Mouse (Mus musculus) embryo, embryonic 11.5 days (tissue): ENCODE measurements around the gene Fmod.

Experiments
- DNase-seq: peaks from one replicate; pipeline ENCODE4 v3.0.0-alpha.2; 2012; ENCODE audit warnings: low read depth, low spot score

Fmod gene

DNA sequence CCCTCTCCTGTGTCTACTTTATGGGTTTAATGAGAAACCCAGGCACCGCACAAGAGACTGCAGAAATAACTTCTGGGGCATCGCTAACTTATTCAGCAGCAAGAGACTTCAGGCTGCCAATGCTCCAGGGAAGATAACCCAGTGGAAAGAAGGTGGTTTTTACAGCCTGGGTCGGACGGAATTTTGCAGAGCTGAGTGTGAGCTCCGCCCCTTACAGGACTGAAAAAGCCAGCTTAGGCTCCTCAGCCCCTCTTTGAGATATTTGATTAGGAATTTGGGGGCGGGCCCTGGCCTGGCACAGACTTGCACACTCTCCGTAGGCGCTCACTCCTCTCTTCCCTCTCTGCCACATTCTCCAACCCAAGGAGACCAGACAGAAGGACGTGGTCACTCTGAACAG, at the start of gene Fmod:
Gene Fmod, plus strand, starts transcription at position 83 of the 400 bp plus-strand sequence.
- DNase-seq: no peak

DNA sequence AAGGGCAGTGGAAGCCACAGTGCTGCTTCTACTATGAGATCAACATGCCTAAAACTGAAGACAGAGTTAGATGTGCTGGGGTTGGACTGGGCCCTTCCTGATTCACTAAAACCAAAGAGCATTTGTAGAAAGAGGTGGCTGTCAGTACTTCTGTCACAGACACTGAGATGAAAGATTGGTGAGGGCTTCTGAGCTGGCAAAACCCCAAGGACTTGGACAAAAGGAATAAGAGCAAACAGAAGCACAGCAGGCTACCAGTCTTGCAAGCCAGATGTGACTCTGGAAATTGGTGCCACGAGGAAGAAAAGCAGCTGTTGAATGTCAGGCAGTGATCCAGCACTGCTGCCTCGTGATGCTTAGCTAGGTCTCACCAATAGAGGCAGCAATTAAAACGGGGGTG, 48.2 kb upstream of the Fmod start:
- DNase-seq: no peak

DNA sequence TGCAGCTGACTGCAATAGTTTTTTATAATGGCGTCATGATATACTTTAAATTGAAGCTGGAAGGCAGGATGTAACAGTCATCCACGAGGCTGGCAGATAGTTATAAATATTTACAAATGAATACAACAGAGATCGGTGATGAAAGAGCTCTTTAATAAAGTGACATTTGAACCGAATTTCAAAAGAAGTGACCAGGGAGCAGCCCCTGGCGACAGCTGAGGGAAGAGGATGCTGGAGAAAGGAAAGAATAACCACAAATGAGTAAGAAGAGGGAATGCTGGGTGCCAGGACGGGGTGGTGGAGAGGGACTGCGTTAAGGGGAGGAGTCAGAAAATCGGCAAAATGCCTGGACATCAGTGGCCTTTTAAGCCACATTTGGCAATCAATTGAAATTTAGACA, 45.8 kb upstream of the Fmod start:
- no peak for DNase-seq

DNA sequence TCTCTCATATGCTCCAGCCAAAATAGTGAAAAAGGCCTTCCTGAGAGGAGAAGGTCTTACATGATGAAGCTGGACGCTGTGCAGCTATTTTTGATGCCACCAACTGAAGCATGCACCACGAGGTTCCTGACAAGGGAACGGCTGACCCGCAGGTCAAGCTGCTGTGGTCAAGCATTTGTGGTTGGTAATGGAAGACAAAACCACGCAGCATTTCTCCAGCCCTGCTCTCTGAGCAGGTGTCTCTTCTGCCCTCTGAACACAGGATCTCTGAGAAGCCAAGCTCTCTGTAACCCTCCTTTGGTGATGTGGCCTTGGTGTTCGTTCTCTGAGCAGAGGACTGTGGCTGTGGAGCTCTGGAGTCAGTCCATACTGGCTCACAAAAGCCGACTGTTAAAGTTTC, 31.6 kb upstream of the Fmod start:
- no peak for DNase-seq

DNA sequence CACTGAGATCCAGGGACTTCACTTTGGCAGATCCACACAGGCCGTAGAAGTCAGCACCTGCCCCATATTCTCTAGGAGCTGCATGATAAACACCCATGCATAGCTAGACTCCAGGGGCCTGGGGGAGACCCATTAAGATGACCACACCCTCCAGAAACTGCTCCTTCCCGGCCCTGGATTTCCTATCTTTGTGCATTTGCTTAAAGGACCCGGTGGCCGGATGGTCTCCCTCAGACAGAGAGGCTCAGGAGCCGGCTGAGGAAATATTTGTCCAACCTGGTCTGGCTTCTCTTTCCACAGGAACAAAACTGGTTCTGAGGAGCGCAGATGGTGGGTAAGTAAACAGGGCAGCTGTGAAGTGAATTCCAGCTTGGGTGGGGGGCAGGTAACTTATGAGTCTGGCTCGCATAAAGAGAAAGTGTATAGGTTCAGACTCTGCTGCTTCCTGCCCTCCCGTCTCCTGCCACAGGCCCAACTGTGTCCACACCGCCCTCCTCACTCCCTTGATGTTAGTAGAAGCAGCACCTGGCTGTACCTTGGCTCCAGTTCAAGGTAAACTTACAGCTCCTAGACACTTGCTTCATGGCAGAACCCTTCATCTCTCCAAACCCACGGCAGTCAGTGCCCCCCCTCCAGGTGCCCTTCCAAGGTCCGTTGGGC, 30.8 kb upstream of the Fmod start:
- no peak for DNase-seq

DNA sequence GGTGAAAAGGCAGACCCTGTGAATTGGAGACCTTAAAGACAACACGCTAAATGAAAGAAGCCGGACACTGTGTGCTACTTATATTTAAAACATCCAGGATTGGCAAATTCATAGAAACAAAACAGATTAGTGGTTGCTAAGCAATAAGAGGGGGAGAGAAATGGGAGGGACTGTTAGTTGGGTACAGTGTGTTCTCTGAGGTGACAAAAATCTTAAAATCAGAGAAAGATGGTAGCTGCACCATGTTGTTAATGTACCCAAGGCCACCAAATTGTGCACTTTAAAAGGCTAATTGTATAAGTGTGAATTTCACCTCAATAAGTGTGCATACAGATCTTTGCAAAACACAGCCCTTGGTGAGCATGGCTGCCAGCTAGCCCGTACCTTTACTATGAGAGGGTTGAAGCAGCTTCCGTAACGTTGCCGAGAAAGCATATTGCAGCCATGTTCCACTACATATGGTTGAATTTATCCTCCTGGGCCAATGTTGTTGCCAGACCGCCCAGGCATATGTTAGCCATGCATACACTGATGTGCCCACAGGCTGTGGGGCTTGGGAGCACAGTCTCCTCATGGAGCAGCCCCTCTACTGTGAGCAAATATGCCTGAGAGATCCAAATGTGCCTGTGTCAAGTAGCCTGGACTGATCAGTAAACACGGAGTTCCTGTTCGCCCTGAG, 12.6 kb upstream of the Fmod start:
- no peak for DNase-seq

DNA sequence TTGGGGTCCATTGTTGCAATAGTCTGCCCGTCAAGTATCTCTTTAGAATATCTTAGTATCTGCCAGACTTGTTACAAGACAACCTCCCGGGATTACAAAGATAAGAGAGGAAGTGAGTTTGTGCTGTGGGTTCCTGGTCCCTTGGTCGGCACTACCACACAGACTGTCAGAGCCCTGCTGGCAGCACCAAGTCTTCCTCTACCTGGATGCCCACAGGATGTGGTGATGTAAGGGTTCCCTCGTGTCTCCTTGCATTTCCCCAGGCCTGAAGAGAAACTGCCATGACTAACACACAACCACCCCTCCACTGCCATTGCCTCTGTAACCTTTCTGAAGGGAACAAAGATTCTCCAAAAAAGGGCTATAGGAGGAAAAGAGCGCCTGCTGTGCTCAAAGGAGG, 11.1 kb upstream of the Fmod start:
- DNase-seq: no peak

DNA sequence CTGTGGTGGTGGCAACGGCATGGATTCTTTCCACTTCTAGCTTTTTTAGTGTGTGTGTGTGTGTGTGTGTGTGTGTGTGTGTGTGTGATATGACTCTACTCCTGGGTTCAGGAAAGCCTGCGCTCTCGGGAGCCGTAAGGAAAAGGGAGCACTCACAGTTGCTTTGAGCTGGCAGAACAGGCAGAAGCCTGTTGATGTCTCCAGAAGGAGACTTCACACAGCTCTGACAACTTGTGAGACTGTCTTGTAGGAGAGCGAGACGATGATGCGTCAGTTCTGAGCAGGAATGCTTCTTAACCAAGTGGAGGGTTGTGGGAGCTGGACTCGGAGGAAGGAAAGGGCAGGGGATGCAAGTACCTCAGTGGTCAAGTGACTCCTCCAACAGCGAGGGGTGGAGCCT, 10.3 kb upstream of the Fmod start:
- no peak for DNase-seq

DNA sequence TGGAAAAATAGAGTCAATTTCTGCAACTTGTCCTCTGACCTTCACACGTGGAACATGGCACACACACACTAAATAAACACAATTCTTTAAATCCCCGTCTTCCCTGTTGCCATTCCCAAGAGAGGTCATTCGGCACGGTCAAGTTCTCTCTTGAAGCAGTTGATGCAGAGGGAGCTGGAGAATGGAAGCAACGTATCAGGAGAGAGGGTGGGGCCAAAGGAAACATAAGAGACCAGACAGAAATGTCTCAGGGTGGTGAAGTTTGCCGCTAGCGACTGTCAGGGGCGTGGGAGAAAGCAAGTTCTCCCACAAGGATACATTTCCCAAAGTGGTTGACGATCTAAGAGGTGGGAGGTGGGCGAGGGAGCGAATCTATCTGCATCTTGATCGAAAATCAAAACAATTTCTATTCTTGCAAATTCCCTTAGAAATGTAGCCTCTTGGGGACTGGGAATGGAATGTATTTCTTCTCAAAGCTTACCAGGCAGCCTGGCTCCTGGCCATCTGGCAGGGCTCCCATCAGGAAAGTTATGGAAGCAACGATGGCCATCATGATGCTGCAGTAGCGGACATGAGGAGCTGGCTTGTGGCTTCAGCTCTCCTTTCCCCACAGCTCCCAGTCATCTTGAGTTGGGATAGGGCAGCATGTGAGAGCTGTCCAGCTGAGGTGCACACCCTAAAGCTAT, 8.8 kb upstream of the Fmod start:
- DNase-seq: no peak

DNA sequence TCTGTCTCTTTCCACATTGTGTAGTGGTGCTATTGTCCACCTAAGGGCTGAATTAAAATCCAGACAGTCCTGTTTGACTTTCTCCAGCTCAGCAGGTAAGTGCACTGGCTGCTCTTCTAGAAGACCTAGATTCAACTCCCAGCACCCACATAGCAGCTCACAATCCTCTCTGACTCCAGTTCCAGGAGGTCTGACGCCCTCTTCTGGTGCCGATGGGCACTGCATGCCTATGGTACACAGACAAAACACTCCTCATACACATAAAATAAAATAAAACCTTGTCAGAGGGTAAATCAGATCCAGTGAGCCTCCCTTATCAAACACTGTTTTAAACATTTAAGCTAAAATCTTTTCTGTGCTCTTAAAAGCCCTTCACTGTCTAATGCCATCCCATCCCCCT, 562 bp upstream of the Fmod start:
- DNase-seq: no peak

DNA sequence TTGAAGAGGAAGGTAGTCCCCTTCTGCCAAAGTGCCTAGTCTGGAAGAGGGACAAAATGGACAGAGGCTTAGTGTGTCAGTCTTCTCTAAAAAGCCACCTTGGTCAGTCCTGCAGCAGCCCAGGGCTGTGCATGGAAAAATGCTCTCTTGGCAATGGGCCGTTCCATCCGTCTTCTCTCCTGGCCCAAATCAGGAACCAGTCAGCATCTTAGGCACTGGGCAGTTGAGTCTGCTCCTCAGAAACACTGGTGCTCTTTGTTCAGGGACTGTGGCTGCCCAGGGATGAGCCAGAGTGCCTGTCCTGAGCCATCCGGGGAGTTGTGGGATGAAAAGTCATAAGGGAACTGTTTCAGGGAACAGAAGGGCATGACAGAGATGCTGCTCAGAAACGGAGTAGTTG, 1.3 kb downstream of the Fmod start:
- DNase-seq: no peak

DNA sequence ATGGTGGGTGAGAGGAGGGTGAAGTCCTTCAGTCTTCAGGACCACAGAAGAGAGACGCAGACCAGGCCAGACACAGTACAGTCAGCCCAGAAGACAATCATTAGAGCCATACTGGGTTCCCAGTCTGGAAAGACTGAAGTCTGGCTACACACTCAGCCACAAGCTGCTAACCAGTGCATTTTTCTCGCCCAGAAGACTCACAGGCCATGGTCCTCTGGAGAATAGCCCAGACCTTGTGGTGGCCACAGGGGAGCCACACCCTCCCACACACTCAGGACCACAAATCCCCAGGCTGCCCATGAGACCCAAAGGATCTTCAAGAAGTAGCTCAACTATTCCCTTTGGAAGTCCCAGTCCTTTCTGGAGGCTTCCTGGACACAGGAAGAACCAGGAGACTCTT, 2.3 kb downstream of the Fmod start:
- DNase-seq: no peak

DNA sequence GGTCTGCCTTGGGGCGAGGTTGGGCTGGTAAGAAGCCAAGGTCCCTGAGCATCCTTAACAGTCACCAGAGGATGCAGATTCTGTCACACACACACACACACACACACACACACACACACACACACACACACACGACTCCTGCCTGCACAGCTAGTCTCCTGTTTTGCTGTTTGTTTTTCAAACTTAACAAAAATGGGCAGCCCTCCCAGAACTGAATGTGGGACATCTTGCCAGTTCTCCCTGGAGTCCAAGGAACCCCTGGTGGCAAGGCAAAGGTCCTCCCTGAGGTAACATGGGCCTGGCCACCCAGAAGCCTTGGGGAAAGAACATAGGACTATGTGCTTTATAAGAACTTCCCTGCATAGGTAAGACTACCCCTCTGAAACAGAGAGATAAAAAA, 4.8 kb downstream of the Fmod start:
- DNase-seq: no peak

DNA sequence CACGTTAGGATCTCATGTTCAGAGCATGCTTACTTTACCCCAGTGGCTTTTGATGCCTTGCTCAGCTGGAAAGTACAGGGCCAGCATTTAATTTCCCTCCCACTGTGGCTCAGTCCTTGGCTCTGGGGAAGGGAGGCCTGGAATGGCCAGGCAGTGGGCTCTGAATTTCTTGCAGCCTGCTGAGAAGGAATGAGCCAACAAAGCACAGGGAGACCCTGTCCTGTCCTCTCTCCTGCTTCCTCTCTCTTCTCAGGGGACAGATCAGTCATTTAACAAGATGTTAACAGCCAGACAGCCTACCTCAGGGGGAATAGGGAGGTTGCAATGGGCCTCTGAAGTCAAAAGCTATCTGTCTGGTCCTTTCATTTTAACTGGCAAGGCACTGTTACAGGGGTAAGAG, 5.3 kb downstream of the Fmod start:
- no peak for DNase-seq

DNA sequence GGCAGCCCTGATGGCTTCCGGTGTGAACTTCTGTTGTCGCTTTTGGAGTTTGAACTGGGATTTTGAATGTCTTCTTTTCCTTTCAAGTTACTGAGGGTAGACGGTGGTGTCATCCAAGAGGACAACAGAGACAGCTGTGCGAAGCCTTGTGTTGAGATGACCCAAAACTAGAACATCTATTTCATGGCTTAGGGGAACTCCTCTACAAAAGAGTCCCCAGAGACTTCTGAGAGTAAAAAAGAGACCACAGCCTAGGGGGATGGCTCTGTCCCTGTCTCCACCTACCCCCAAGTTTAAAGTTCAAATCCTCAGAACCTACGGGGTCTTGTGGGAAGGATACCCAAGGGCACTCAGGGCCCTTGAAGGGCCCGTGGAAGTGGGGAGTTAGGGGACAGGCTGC, 7.8 kb downstream of the Fmod start:
- no peak for DNase-seq

DNA sequence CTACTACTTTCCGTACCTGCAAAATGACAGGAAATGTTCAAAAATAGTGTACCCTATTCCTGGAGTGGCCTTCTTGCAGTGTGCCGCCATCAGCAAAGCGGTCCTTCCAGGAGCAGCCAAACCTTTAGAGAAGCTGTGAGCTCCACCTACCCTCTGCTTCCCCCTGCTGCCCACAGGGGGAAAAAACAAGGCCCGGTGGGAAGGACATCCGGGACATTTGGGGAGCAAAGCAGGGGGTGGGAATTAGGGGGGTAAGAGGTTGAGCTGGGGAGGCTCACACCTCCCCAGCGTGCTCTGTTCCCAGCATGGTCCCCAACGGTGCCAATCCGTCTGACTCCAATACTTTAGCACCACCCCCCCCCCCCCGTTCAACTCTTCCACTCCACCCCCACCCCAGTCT, 8.9 kb downstream of the Fmod start:
- peak; percentile 74 for DNase-seq

DNA sequence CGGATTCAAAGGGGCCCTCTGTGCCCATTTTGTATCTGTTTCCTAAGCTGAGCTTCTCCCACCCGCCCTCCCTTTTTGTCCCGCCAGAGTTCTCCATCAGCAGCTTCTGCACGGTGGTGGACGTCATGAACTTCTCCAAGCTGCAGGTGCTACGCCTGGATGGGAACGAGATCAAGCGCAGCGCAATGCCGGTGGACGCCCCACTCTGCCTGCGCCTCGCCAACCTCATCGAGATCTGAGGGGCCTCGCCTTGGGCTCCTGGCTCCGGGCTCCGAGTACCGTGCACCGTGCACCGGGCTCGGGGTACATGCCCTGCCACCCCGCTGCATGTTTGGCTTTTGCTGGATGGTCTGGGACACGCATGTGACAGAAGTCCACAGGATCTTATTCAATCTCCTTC, 9.3 kb downstream of the Fmod start:
- no peak for DNase-seq

DNA sequence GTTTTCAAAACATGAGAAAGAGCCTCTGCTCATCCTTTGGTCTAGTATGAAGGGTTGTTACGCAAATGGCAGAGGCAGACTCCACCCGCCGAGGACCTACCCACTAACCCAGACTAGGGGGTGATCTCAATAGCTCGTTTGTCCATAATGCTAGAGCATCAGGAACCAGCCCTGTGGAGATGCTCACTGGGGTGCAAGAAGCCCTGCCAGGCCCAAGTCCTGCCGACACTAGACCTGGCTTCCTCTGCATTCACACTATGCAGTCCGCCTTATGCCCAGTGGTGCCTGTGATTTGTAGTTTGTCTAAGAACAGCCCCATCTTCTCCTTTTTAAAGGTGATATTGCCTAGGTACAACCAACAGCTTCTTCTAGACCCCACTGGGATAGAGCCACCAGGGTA, 10.4 kb downstream of the Fmod start:
- no peak for DNase-seq

DNA sequence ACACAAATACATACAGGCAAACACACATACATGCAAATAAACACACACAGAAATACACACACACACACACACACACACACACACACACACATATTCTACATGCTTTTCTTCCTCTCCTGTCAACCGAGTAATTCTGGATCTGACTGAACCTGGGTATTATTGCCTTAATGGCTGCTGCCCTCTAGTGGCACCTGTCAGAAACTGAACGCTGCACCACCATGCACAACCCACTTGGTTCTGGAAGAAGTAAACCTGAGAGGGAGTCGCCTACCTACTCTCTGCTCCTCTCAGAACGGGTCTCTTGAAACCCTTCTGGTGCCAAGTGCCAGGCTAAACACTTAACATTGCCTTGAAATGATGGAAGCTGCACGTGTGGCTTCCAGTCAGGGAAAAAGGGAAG, 11.7 kb downstream of the Fmod start:
- DNase-seq: peak; percentile 61

DNA sequence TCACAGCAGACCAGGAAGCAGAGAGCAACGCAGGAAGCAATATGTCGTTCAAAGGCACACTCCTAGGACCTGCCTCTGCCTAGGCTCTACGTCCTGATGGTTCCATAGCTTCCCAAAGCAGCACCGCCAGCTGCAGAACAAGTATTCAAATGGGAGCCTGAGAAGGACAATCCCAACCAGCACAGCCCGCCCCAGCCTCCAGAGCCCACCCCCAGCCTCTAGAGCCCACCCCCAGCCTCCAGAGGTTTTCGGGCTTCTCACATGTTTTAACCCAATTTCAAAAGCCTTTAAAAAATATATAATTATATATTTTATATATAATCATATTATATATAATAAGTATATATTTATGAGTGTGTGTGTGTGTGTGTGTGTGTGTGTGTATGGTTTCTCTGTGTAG, 12.5 kb downstream of the Fmod start:
- no peak for DNase-seq

DNA sequence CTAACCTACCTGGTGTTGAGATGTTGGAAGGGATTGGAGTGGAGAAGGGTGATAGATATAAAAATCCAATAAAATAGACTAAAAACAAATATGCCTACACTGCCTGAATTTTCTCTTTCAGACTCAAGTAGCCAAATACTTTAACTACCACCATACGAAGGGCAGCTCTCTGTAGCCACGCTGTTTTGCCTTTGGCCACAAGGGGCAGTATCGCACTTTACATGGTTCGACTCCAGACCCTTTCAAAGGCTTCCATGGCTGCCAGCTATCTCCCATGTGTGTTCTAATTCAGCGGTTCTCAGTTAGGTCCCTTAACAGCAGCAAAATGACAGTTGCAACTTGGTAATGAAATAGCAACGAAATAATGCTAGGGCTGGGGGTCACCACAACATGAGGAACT, 16.2 kb downstream of the Fmod start:
- peak; percentile 68 for DNase-seq

DNA sequence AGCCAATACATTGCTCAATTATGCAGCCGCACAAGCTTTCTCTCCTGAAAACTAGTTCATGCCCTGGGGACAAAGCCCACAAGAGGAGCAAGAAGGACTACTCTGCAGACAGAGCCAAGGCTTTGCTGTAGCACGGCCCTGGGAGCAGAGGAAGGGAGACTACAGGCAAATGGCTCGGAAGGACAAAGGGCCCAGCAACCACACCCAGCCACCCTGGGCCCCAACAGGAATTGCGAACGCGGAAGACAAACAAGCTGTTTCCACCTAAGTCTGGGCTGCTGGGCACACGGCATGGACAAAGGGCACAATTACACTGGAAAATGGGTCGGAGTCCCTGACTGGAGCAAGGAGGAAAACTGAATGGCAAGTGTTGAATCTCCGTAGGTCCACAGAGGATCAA, 18.0 kb downstream of the Fmod start:
- DNase-seq: no peak

DNA sequence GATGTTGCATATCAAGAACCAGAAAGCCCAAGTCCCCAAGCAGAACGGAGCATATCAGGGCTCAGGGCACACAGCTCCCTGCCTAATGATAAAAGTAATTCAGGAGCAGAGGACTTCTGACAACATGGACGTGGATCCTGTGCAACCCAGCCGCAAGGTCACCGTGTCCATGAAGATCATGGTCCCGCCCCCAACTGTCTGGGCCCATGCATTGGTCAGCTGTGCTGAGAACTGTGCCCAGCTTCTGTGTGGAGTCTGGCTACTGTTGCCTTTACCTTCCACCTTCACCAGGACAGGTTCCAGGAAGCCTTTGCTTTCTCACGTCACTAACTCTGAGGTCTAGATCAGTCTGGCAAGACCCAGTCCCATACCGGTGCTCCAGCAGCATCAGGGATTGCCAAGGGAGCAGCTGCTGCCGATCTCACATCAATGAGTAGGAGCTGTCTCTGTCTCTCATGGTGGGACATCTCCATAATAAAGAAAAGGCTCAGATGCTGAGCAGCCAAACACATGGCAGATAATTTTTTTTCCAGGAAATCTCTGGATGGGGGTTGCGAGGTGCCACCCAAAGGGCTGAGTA, 18.7 kb downstream of the Fmod start:
- DNase-seq: no peak
